Mouse (Mus musculus) liver, embryonic 16.5 days (tissue): ENCODE measurements around the gene Wdr70. TPM values are rescaled to one million over a fixed set of nuclear protein-coding genes. Genes with fewer than 3 reads are reported as not detected.
"Not testable (repeated sequence)": the region's sequence is repeated elsewhere in the genome, so short reads cannot be mapped to it uniquely, and the experiment has no call there.

Experiments
- ATAC-seq: fragments of 200-750 bp; cut with Nextera tagmentation; 2 replicates; pipeline ENCODE4 v1.8.0; 2017; ENCODE audit warnings: low read depth, mild to moderate bottlenecking, moderate number of reproducible peaks, moderate library complexity
- H3K27ac ChIP-seq: fragments of 300-500 bp; sonication (generic); 2 replicates; pipeline ENCODE4 v1.5.1; 2014; ENCODE audit warnings: mild to moderate bottlenecking, low read length
- H3K27me3 ChIP-seq: fragments of 300-500 bp; sonication (generic); 2 replicates; pipeline ENCODE4 v1.6.1; 2014; ENCODE audit warnings: low read depth, low read length, mixed read lengths; ENCODE audit not compliant: control insufficient read depth, insufficient read depth
- H3K36me3 ChIP-seq: fragments of 300-500 bp; sonication (generic); 2 replicates; pipeline ENCODE4 v1.6.1; 2014; ENCODE audit warnings: mild to moderate bottlenecking; ENCODE audit not compliant: control insufficient read depth, insufficient read depth
- H3K4me1 ChIP-seq: fragments of 300-500 bp; sonication (generic); 2 replicates; pipeline ENCODE4 v1.6.1; 2014; ENCODE audit warnings: low read depth, low read length, mixed read lengths; ENCODE audit not compliant: control insufficient read depth
- H3K4me2 ChIP-seq: fragments of 300-500 bp; sonication (generic); 2 replicates; pipeline ENCODE4 v1.6.1; 2014; ENCODE audit warnings: low read depth, low read length, mixed read lengths
- H3K4me3 ChIP-seq: fragments of 300-500 bp; sonication (generic); 2 replicates; pipeline ENCODE4 v1.5.1; 2014; ENCODE audit warnings: low read depth, mild to moderate bottlenecking, low read length
- H3K9ac ChIP-seq: fragments of 300-500 bp; sonication (generic); 2 replicates; pipeline ENCODE4 v1.6.1; 2014; ENCODE audit warnings: low read depth, low read length
- H3K9me3 ChIP-seq: fragments of 300-500 bp; sonication (generic); replicated peaks from 2 replicates; pipeline ENCODE4 v1.6.1; 2016; ENCODE audit warnings: low read length; ENCODE audit not compliant: control insufficient read depth
- WGBS: fragments of 180-500 bp; shearing (Covaris S2); extraction: QIAGEN DNeasy Blood & Tissue Kit; methylation state at CpG from one replicate; pipeline ENCODE4 v1.1.7; 2014; ENCODE audit not compliant: insufficient replicate concordance; 5-methylcytosine and 5-hydroxymethylcytosine counted together
- polyA plus RNA-seq: library from polyadenylated mRNA; unstranded; fragments of >200 nt; fragmentation: Nextera tagmentation; extraction: Ambion mirVana; gene quantifications from 2 replicates; pipeline ENCODE4 v1.2.1, GENCODE M21; 2015

The Wdr70 gene
- polyA plus RNA-seq, 1 experiment from 2014 or later: 19.9 TPM

DNA sequence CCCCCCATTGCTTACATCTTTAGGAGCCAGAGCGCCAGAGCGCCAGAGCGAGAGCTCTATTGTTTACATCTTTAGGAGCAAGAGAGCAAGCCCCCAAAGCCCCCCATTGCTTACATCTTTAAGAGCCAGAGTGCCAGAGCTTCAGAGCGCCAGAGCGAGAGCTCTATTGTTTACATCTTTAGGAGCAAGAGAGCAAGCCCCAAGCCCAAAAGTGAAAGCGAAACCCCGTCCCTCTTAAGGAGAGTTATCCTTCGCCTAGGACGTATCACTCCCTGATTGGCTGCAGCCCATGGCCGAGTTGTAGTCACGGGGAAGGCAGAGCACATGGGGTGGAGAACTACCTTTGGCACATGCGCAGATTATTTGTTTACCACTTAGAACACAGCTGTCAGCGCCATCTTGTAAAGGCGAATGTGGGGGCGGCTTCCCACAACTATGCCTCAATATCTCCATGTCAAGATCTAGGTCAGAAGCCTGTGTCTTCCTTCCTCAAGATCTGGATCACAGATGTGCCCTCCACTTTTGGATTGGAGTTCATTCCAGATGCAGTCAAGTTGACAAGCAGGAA is 3.0 kb upstream of the Wdr70 start:
- not testable (repeated sequence) for H3K27me3 ChIP-seq, H3K36me3 ChIP-seq, H3K4me2 ChIP-seq, ATAC-seq, H3K9me3 ChIP-seq, H3K4me1 ChIP-seq, H3K4me3 ChIP-seq, H3K9ac ChIP-seq, H3K27ac ChIP-seq
- WGBS: 82% methylated on average over 13 of the region's 15 CpGs

GRCm38 (mm10) chr15:8097853-8098252 is 1.2 kb downstream of the Wdr70 start:
- no peaks in the 10 kb centered on the region for H3K27me3 ChIP-seq
- H3K27ac ChIP-seq: no peak overlapping the region
- peak overlapping the region; percentile 57 for H3K4me3 ChIP-seq
- peak overlapping the region; percentile 68 for H3K4me2 ChIP-seq
- H3K36me3 ChIP-seq: no peaks in the 10 kb centered on the region; the same call in 1 of the 2 replicates
- no peak overlapping the region for H3K9ac ChIP-seq
- no peaks in the 10 kb centered on the region; the same call in 1 of the 2 replicates for H3K9me3 ChIP-seq
- H3K4me1 ChIP-seq: peaks cover 4% of the 10 kb centered on the region; the same call in 1 of the 2 replicates
- WGBS: 19% methylated on average over 7 of the region's 7 CpGs
- peak; percentile 44; the same call in 1 of the 2 replicates for ATAC-seq

GRCm38 (mm10) chr15:8092668-8093067 is 6.3 kb downstream of the Wdr70 start:
- H3K27me3 ChIP-seq, H3K4me2 ChIP-seq, H3K9ac ChIP-seq, H3K4me1 ChIP-seq, H3K4me3 ChIP-seq, H3K27ac ChIP-seq, H3K9me3 ChIP-seq, H3K36me3 ChIP-seq, ATAC-seq: not testable (repeated sequence)
- 87% methylated on average over 1 of the region's 1 CpGs for WGBS

GRCm38 (mm10) chr15:8090685-8091084 is 8.3 kb downstream of the Wdr70 start:
- H3K36me3 ChIP-seq: peaks cover 5% of the 10 kb centered on the region; the same call in 1 of the 2 replicates
- no peak overlapping the region for H3K27ac ChIP-seq
- H3K4me1 ChIP-seq: no peaks in the 10 kb centered on the region
- no peak for ATAC-seq
- H3K9me3 ChIP-seq: no peaks in the 10 kb centered on the region
- H3K9ac ChIP-seq: no peak overlapping the region
- no peak overlapping the region for H3K4me2 ChIP-seq
- no peaks in the 10 kb centered on the region for H3K27me3 ChIP-seq
- 94% methylated on average over 2 of the region's 2 CpGs for WGBS
- H3K4me3 ChIP-seq: no peak overlapping the region

- 73% methylated on average over 3 of the region's 3 CpGs for WGBS
Measured at GRCm38 (mm10) chr15:8088715-8089114, 10.3 kb downstream of the Wdr70 start.

GRCm38 (mm10) chr15:8087293-8087692 is 11.7 kb downstream of the Wdr70 start:
- Histone ChIP-seq H3K4me1 (no peaks in the 10 kb centered on the region), H3K27ac (no peak overlapping the region), H3K36me3 (peaks cover 5% of the 10 kb centered on the region; the same call in 1 of the 2 replicates), H3K27me3 (no peaks in the 10 kb centered on the region), H3K9ac (no peak overlapping the region), H3K9me3 (no peaks in the 10 kb centered on the region), H3K4me3 (no peak overlapping the region), H3K4me2 (no peak overlapping the region)
- WGBS: 82% methylated on average over 4 of the region's 4 CpGs
- ATAC-seq: no peak

More at GRCm38 (mm10) chr15:8088715-8089114, 10.3 kb downstream of the Wdr70 start:
- no peak overlapping the region for H3K4me2 ChIP-seq
- no peaks in the 10 kb centered on the region for H3K27me3 ChIP-seq
- no peak overlapping the region for H3K27ac ChIP-seq
- peaks cover 5% of the 10 kb centered on the region; the same call in 1 of the 2 replicates for H3K36me3 ChIP-seq
- no peaks in the 10 kb centered on the region for H3K9me3 ChIP-seq
- H3K9ac ChIP-seq: no peak overlapping the region
- ATAC-seq: no peak
- no peaks in the 10 kb centered on the region for H3K4me1 ChIP-seq
- no peak overlapping the region for H3K4me3 ChIP-seq

DNA sequence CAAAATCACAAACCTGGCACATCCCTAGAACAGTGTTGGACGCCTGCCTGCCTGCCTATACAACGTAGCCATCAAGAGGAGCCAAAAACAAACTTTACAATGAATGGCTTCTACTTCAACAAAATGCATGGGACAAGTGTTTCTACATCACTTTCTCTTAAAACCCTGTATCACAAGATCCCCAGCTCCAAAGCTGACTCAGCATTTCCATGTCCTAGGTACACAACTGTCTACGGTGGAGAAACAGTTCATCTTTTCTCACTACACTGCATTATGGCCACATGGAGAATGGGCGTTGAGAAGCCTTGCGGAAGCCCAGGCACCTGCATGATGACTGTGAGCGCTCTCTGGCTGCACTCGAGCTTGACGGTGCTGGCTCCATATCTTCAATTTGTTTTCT is 16.9 kb downstream of the Wdr70 start:
- H3K9me3 ChIP-seq: no peaks in the 10 kb centered on the region
- ATAC-seq: no peak
- no peaks in the 10 kb centered on the region for H3K27me3 ChIP-seq
- H3K4me1 ChIP-seq: no peaks in the 10 kb centered on the region
- peaks cover 5% of the 10 kb centered on the region for H3K36me3 ChIP-seq
- H3K9ac ChIP-seq: no peak overlapping the region
- H3K27ac ChIP-seq: no peak overlapping the region
- 78% methylated on average over 8 of the region's 8 CpGs for WGBS
- H3K4me2 ChIP-seq: no peak overlapping the region
- no peak overlapping the region for H3K4me3 ChIP-seq

DNA sequence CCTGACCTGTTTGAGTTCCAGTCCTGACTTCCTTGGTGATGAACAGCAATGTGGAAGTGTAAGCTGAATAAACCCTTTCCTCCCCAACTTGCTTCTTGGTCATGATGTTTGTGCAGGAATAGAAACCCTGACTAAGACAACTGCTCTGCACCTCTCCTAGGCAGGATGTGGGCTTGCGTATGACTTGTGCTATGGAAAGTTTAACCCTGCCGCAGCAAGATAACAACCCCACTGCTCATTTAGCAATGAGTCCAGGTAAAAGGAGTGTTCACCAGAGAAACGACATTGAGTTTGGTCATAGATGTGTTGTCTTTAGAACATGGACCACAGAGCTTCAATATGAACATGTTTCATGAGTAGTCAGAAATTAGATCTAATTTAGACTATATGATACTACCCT is 25.9 kb downstream of the Wdr70 start:
- not testable (repeated sequence) for H3K27ac ChIP-seq, H3K9ac ChIP-seq, H3K27me3 ChIP-seq, H3K4me2 ChIP-seq, ATAC-seq, H3K4me3 ChIP-seq, H3K9me3 ChIP-seq, H3K36me3 ChIP-seq, H3K4me1 ChIP-seq
- 78% methylated on average over 3 of the region's 3 CpGs for WGBS

- no peak overlapping the region for H3K4me2 ChIP-seq
- no peaks in the 10 kb centered on the region for H3K9me3 ChIP-seq
- H3K9ac ChIP-seq: no peak overlapping the region
- 68% methylated on average over 6 of the region's 6 CpGs for whole genome bisulfite sequencing
- no peak overlapping the region for H3K27ac ChIP-seq
- H3K4me3 ChIP-seq: no peak overlapping the region
- no peaks in the 10 kb centered on the region for H3K36me3 ChIP-seq
- H3K27me3 ChIP-seq: no peaks in the 10 kb centered on the region
- no peak for ATAC-seq
- H3K4me1 ChIP-seq: no peaks in the 10 kb centered on the region
Measured at GRCm38 (mm10) chr15:8065221-8065620, 33.8 kb downstream of the Wdr70 start.
